Mouse (Mus musculus): ENCODE data around the gene Ttll12.

- 0 out of 2 replicates have a peak, but pooled peaks have one; percentile 28 for TF ChIP-seq CTCF (IDR thresholded peaks at IDR 0.05; ENCODE audit: borderline replicate concordance, insufficient read depth, low read length)
- TF ChIP-seq POLR2A (IDR thresholded peaks at IDR 0.05; ENCODE audit: low read depth, low read length), result no peak
Observed at GRCm38 (mm10) chr15:83583419-83584156, 11.4 kb downstream of the Ttll12 start.
